Mouse (Mus musculus) hindbrain, postnatal 0 days (tissue): Measurements from ENCODE around the gene Atp1a4. TPM values are rescaled to one million over a fixed set of nuclear protein-coding genes. Genes with fewer than 3 reads are reported as not detected.

Experiments used
- ATAC-seq: fragments of 200-750 bp; cut with Nextera tagmentation; 2 replicates; pipeline ENCODE4 v1.8.0; 2017; ENCODE audit warnings: mild to moderate bottlenecking, moderate TSS enrichment, moderate library complexity
- DNase-seq: peaks from one replicate; pipeline ENCODE4 v3.0.0-alpha.2; 2015; ENCODE audit warnings: low spot score
- H3K27ac ChIP-seq: fragments of 300-500 bp; sonication (generic); 2 replicates; pipeline ENCODE4 v1.5.1; 2014; ENCODE audit warnings: mild to moderate bottlenecking
- H3K27me3 ChIP-seq: fragments of 300-500 bp; sonication (generic); 2 replicates; pipeline ENCODE4 v1.6.1; 2014; ENCODE audit warnings: low read length, mixed read lengths; ENCODE audit not compliant: insufficient read depth
- H3K36me3 ChIP-seq: fragments of 300-500 bp; sonication (generic); 2 replicates; pipeline ENCODE4 v1.6.1; 2014; ENCODE audit warnings: low read length, mixed read lengths; ENCODE audit not compliant: insufficient read depth
- H3K4me1 ChIP-seq: fragments of 300-500 bp; sonication (generic); 2 replicates; pipeline ENCODE4 v1.6.1; 2014; ENCODE audit warnings: antibody characterized with exemption, low read length, mixed read lengths; ENCODE audit not compliant: insufficient read depth
- H3K4me2 ChIP-seq: fragments of 300-500 bp; sonication (generic); 2 replicates; pipeline ENCODE4 v1.6.1; 2014; ENCODE audit warnings: low read depth, mild to moderate bottlenecking, low read length, moderate library complexity, mixed read lengths
- H3K4me3 ChIP-seq: fragments of 300-500 bp; sonication (generic); 2 replicates; pipeline ENCODE4 v1.5.1; 2014; ENCODE audit warnings: low read length
- H3K9ac ChIP-seq: fragments of 300-500 bp; sonication (generic); replicated peaks from 2 replicates; pipeline ENCODE4 v1.6.1; 2014; ENCODE audit warnings: mild to moderate bottlenecking, low read length, moderate library complexity, mixed read lengths
- H3K9me3 ChIP-seq: fragments of 300-500 bp; sonication (generic); 2 replicates; pipeline ENCODE4 v1.6.1; 2016; ENCODE audit warnings: low read length, mixed read lengths
- CTCF ChIP-seq: IDR thresholded peaks from 2 replicates; pipeline ENCODE4 v1.5.1; 2016; ENCODE audit warnings: antibody characterized with exemption, control low read depth, low read depth
- WGBS: fragments of 180-500 bp; shearing (Covaris S2); extraction: QIAGEN DNeasy Blood & Tissue Kit; methylation state at CpG from one replicate; pipeline ENCODE4 v1.1.7; 2014; 5-methylcytosine and 5-hydroxymethylcytosine counted together
- polyA plus RNA-seq: library from polyadenylated mRNA; unstranded; fragments of >200 nt; fragmentation: Nextera tagmentation; extraction: Ambion mirVana; gene quantifications from 2 replicates; pipeline ENCODE4 v1.2.1, GENCODE M21; 2015
- total RNA-seq: library from RNA; depleted of rRNA; stranded (reverse); fragments of >200 nt; gene quantifications from 2 replicates; pipeline ENCODE4 v1.2.3, GENCODE M21; 2014; rRNA removed

Atp1a4 gene
- total and polyA plus RNA-seq, 2 experiments from 2014 or later, result 0.05 to 0.10 TPM

- DNase-seq, result no peak
- Histone ChIP-seq H3K4me1 (no peaks in the 10 kb centered on the region), H3K4me2 (no peak overlapping the region), H3K9ac (no peak overlapping the region), H3K4me3 (no peak overlapping the region), H3K27me3 (no peaks in the 10 kb centered on the region), H3K27ac (no peak overlapping the region), H3K36me3 (peaks cover 49% of the 10 kb centered on the region), H3K9me3 (no peaks in the 10 kb centered on the region)
- WGBS, result 63% methylated on average over 7 of the region's 7 CpGs
- no peak for TF ChIP-seq CTCF
- ATAC-seq, result no peak
Observed at GRCm38 (mm10) chr1:172177791-172178190, 80.4 kb downstream of the Atp1a4 start.

Other genes with a start within 250 kb of the Atp1a4 start
- gene Vangl2, start 230.0 kb downstream of the Atp1a4 start, total RNA-seq, result 86.6 and 117 TPM in 2 replicates
- 33.0 and 36.5 TPM in 2 replicates for gene Vangl2, start 230.0 kb downstream of the Atp1a4 start, polyA plus RNA-seq
- 13.3 and 17.3 TPM in 2 replicates for gene Nhlh1, start 200.8 kb downstream of the Atp1a4 start, total RNA-seq
- 2.3 and 2.4 TPM in 2 replicates for gene Nhlh1, start 200.8 kb downstream of the Atp1a4 start, polyA plus RNA-seq
- 189 and 191 TPM in 2 replicates for gene Copa, start 175.9 kb downstream of the Atp1a4 start, total RNA-seq
- 136 and 142 TPM in 2 replicates for gene Copa, start 175.9 kb downstream of the Atp1a4 start, polyA plus RNA-seq
- 77.5 and 86.9 TPM in 2 replicates for gene Ncstn, start 175.6 kb downstream of the Atp1a4 start, total RNA-seq
- gene Ncstn, start 175.6 kb downstream of the Atp1a4 start, polyA plus RNA-seq, result 95.0 and 101 TPM in 2 replicates
- 185 and 203 TPM in 2 replicates for gene Pex19, start 131.7 kb downstream of the Atp1a4 start, total RNA-seq
- 140 and 144 TPM in 2 replicates for gene Pex19, start 131.7 kb downstream of the Atp1a4 start, polyA plus RNA-seq
- 67.1 and 73.0 TPM in 2 replicates for gene Dcaf8, start 110.3 kb downstream of the Atp1a4 start, total RNA-seq
- gene Dcaf8, start 110.3 kb downstream of the Atp1a4 start, polyA plus RNA-seq, result 73.1 and 79.1 TPM in 2 replicates
- gene Pea15a, start 51.6 kb downstream of the Atp1a4 start, total RNA-seq, result 289 and 309 TPM in 2 replicates
- gene Pea15a, start 51.6 kb downstream of the Atp1a4 start, polyA plus RNA-seq, result 503 and 511 TPM in 2 replicates
- 0.78 and 2.4 TPM in 2 replicates for gene Casq1, start 38.5 kb downstream of the Atp1a4 start, total RNA-seq
- gene Casq1, start 38.5 kb downstream of the Atp1a4 start, polyA plus RNA-seq, result 1.7 and 2.0 TPM in 2 replicates
- gene Igsf8, start 3.2 kb upstream of the Atp1a4 start, total RNA-seq, result 136 and 150 TPM in 2 replicates
- 90.2 and 90.8 TPM in 2 replicates for gene Igsf8, start 3.2 kb upstream of the Atp1a4 start, polyA plus RNA-seq
- 546 and 572 TPM in 2 replicates for gene Atp1a2, start 39.6 kb upstream of the Atp1a4 start, total RNA-seq
- gene Atp1a2, start 39.6 kb upstream of the Atp1a4 start, polyA plus RNA-seq, result 119 and 123 TPM in 2 replicates
- 8.0 and 9.8 TPM in 2 replicates for gene Kcnj9, start 70.9 kb upstream of the Atp1a4 start, total RNA-seq
- gene Kcnj9, start 70.9 kb upstream of the Atp1a4 start, polyA plus RNA-seq, result 3.6 and 4.2 TPM in 2 replicates
- 8.6 and 10.0 TPM in 2 replicates for gene Kcnj10, start 82.8 kb upstream of the Atp1a4 start, total RNA-seq
- gene Kcnj10, start 82.8 kb upstream of the Atp1a4 start, polyA plus RNA-seq, result 5.4 and 5.6 TPM in 2 replicates
- gene Pigm, start 118.1 kb upstream of the Atp1a4 start, total RNA-seq, result 12.2 and 14.7 TPM in 2 replicates
- 2.7 and 3.0 TPM in 2 replicates for gene Pigm, start 118.1 kb upstream of the Atp1a4 start, polyA plus RNA-seq
- gene Slamf9, start 216.9 kb upstream of the Atp1a4 start, total RNA-seq, result not detected in 2 replicates
- 0.39 and 0.49 TPM in 2 replicates for gene Slamf9, start 216.9 kb upstream of the Atp1a4 start, polyA plus RNA-seq
- 17.9 and 33.0 TPM in 2 replicates for gene Igsf9, start 223.4 kb upstream of the Atp1a4 start, total RNA-seq
- 10.5 and 13.5 TPM in 2 replicates for gene Igsf9, start 223.4 kb upstream of the Atp1a4 start, polyA plus RNA-seq
- 45.1 and 70.2 TPM in 2 replicates for gene Tagln2, start 241.6 kb upstream of the Atp1a4 start, total RNA-seq
- gene Tagln2, start 241.6 kb upstream of the Atp1a4 start, polyA plus RNA-seq, result 59.2 and 61.6 TPM in 2 replicates